22 mouse cellular contexts compared by ENCODE assay signal in genomic region chr12:101105571-101105970, GRCm38 (mm10).
"Had no signal": no experiment of that assay in that cellular context is flagged by ENCODE, and none has a peak within 500 bp of the region (broad histone marks: within the 10 kb centered on the region; RNA-seq: fewer than 3 reads in every experiment).

No protein-coding gene starts in this region.

- H3K4me3 ChIP-seq: limb, embryonic 15.5 days; megakaryocyte, embryonic 14.5 days; midbrain, embryonic 10.5 days; midbrain, embryonic 13.5 days; myocyte; neural tube, embryonic 13.5 days; stomach, embryonic 15.5 days had no signal

- ATAC-seq: liver, postnatal 0 days; lung, postnatal 0 days; midbrain, embryonic 13.5 days; midbrain, embryonic 16.5 days had no signal

- H3K27ac ChIP-seq: limb, embryonic 15.5 days; liver, embryonic 14.5 days; midbrain, embryonic 10.5 days; midbrain, embryonic 13.5 days; neural tube, embryonic 13.5 days; stomach, embryonic 15.5 days had no signal

- H3K9me3 ChIP-seq: limb, embryonic 15.5 days; neural tube, embryonic 13.5 days; stomach, embryonic 15.5 days had no signal

- H3K4me1 ChIP-seq: megakaryocyte, embryonic 14.5 days; midbrain, embryonic 10.5 days; midbrain, embryonic 13.5 days; neural tube, embryonic 13.5 days; stomach, embryonic 15.5 days had no signal

- DNase-seq: kidney, adult 18-20 months; kidney, adult 9 months; kidney, postnatal 14 days; left cerebral cortex, postnatal 4 days; liver, postnatal 0 days; lung, embryonic 14.5 days; lung, postnatal 36 days; retina, postnatal 1 day; right cerebral cortex, postnatal 25 days; spleen, adult 18-20 months; thymus, postnatal 25 days had no signal

- H3K4me2 ChIP-seq: limb, embryonic 15.5 days; liver, embryonic 11.5 days; lung, embryonic 14.5 days; midbrain, embryonic 13.5 days; neural tube, embryonic 13.5 days; stomach, embryonic 15.5 days had no signal

- H3K9ac ChIP-seq: limb, embryonic 15.5 days; liver, embryonic 14.5 days; liver, postnatal 0 days; lung, embryonic 14.5 days; midbrain, embryonic 13.5 days; neural tube, embryonic 13.5 days; stomach, embryonic 15.5 days had no signal

- H3K36me3 ChIP-seq: limb, embryonic 15.5 days; midbrain, embryonic 10.5 days; midbrain, embryonic 13.5 days; neural tube, embryonic 13.5 days; stomach, embryonic 15.5 days had no signal

- H3K27me3 ChIP-seq: limb, embryonic 15.5 days; midbrain, embryonic 13.5 days; neural tube, embryonic 13.5 days; stomach, embryonic 15.5 days had no signal
